Mouse (Mus musculus) layer of hippocampus, adult 9-10 months (tissue): Measurements from ENCODE around the gene Kcnh6.
A peak's percentile ranks its signal among the peaks of the same experiment; 100 is the strongest.
"Not testable (repeated sequence)": the region's sequence is repeated elsewhere in the genome, so short reads cannot be mapped to it uniquely, and the experiment has no call there.

ENCODE experiments used
- DNase-seq: peaks from one replicate; pipeline ENCODE4 v3.0.0; 2022; ENCODE audit warnings: low spot score

The Kcnh6 gene

DNA sequence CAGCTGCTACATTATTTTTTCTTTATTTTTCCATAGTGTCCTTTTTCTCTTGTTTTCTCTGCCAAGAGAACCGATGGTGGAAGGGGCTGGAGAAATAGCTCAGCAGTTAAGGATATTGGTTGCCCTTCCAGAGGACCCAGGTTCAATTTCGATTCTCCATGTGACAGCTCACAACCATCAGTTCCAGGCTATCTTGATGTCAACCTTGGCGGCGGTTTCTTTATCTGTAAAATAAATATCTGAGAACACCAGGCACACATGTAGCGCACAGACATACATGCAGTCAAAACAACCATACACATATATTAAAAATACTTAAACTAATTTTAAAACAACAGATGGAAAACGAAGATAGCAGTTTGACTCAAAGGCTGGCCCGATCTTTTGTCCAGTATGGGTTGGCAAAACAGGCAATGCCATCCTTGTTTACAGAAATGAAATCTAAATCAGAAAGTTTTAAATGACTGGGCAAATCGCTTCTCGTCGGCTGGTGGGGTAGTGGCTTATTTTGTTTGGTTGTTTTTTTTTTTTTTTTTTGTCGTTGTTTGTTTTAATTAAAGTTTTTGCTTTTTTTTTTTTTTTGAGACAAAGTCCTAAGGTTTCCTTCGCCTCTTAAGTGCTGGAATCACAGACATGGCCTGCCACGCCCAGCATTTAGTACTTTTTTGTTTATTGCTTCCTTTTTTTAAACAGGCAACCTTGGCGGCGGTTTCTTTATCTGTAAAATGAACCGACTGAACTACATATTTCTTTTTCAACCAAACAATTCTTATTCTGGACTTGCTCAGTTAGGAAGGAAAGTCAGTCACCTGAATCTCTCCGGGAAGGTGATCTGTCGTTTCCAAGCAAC, 57.4 kb downstream of the Kcnh6 start:
- no peak for DNase-seq

DNA sequence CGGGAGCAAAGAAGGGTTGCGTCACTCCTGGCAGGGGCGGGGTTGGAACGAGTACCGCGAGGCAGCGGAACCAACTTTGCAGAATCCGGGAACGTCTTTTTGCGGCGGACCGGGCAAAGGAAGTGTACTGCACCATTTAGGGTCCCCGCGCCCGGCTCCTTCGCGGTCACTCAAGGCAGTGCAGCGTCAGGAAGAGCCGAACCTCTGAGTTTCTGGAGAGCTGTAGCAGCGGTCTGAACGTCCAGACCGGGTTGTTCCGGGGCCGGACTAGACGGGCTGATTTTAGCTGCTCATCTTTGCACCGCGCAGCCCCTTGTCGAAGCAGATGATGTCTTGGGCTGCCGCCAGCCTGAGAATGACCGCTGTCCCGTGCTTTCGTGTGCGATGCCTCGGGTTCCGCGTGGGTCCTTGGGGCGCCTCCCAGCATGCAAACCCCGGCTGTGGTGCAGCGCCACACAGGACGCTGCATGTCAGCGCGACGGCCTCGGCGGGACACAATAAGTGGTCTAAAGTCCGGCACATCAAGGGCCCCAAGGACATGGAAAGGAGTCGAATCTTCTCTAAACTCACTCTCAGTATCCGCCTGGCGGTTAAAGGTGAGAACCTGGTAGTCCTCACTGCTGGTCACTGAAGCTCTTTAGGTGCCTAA, 58.1 kb downstream of the Kcnh6 start, which contains the start of gene Taco1:
TSS of gene Taco1 (plus strand) at position 139 of the 649 bp plus-strand sequence.
- peak; percentile 85 for DNase-seq

DNA sequence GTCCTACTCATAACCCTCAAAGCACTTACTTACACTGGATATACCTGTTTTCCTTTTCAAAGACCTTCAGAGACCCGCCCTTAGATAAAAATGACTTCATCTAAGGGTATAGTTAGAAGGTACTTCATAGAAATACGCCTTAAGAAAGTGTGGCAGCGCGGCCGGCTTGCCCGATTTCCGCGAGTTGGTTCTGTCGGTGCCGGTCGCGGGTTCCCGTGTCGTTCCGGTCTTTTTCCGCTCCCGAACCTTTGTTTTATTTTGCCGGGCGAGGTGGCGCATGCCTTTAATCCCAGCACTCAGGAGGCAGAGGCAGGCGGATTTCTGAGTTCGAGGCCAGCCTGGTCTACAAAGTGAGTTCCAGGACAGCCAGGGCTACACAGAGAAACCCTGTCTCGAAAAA, 58.7 kb downstream of the Kcnh6 start:
- not testable (repeated sequence) for DNase-seq

DNA sequence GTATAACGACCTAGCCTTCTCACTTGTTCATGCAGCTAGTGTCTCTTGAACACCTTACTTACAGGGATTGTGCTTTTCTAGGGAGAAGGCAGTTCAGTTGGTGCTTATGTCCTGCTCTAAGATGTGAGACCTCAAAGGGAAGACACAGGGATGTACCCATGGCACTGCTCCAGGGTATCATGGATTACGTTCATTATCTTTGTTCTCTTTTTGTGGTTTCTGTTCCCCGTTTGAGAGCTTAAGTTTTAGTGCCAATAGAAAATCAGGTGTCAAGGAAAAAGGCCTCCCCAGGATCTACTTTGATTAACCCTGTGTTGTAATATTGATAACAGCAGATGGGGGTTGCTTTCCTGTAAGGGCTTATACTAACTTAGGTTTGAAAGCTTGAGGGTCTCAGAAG, 65.8 kb downstream of the Kcnh6 start:
- DNase-seq, result no peak

DNA sequence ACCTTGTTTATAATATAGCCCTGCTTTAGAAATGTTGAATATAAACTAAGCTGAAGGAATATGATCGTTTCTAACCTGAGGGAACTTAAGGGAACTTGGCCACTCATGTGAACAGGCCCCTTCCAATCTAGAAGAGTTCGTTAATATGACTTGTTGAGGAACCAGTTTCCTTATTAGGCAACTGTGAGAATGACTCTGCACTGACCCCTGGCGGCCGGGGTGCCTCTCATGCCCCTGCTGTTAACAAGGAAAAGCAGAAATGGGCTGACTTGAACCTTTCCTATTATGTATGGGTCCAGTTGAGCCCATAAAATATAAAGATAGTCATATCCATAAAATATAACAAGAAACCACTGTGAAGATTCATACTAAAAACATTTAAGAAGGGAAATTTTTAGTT, 68.4 kb downstream of the Kcnh6 start:
- peak; percentile 31 for DNase-seq
